Mouse (Mus musculus): ENCODE measurements around the gene Cd46.

DNA sequence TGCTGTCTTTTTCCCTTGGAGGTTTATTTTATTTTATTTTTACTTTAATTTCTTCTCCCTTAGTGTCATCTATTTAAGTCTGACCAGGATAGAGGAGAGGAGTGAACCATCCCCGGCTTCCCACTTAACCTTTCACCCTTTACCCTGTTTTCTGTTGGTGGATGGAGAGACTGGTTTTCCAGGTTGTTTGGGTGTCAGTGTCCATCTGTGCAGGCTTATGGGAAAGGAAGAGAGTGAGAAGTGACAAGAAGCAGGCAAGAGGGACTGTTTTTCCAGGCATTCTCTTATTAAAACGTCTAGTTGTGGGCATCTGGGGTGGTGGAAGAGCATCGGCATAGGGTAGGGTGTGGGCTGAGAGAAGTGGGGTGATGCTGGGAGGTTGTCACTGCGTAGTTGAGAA lies 74.4 kb downstream of the Cd46 start:
- no peak for TF ChIP-seq CTCF (IDR thresholded peaks at IDR 0.05; ENCODE audit: control insufficient read depth, insufficient read depth, insufficient read length)
- no peak for TF ChIP-seq CEBPB (IDR thresholded peaks at IDR 0.05; ENCODE audit: low read depth)
- TF ChIP-seq MYOG (IDR thresholded peaks at IDR 0.05; ENCODE audit: control insufficient read depth, extremely low read depth, insufficient read length): no peak
- TF ChIP-seq MAX (IDR thresholded peaks at IDR 0.05): no peak
- TF ChIP-seq USF1 (IDR thresholded peaks at IDR 0.05; ENCODE audit: low read depth): no peak

Measured in C2C12 (cell line).